Mouse (Mus musculus) embryo, embryonic 10.5 days (tissue): ENCODE results near the gene Cdk8.
A peak's percentile ranks its signal among the peaks of the same experiment; 100 is the strongest.

Experiments
- DNase-seq: peaks from one replicate; pipeline ENCODE4 v3.0.0-alpha.2; 2015; ENCODE audit warnings: low spot score

Gene Cdk8

DNA sequence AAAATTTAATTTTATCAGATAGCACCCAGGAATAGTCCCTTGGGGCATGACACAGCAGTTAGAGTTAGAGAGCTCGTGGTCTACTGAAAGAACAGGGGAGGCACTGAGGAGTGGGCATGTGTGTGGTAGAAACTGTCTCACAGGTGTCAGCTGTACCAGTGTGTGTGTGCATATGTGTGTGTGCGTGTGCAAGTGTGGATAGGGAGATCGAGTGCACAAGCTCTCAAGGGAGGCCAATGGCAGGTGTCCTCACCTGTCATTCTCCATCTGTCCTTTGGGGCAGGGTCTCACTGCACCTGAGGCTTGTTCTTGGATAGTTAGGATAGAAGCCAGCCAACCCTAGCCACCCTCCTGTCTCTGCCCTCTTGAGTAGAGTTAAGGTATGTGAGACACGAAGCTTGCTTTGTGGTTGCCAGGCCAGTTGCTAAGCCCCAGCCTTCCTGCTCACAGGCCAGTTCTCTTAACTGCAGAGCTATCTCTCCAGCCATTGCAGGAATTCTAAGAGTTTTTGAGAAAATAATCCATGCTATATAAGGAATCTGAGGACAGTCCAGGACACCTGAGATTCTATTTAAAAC lies 50.3 kb downstream of the Cdk8 start:
- no peak for DNase-seq

- no peak for DNase-seq
Measured at GRCm38 (mm10) chr5:146281884-146282579, 51.0 kb downstream of the Cdk8 start.

DNA sequence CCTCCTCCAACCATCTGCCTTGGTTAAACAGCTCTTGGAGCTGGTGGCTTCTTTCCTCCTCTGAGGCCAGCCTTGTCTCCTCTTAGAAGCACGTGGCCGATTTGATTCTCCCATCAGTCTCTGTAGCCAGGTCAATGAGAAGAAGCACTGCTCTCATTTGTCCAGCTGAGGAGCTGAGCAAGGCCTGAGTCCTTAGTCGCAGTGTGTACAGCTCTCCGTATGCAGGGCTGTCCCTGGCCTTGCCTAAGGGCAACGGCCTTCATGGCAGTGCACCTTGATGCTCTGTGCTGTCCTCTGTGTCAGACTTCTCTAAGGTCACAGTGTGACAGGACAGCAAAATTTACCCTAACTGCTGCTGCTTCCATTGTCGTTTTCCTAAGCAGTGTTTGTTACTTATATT lies 52.9 kb downstream of the Cdk8 start:
- DNase-seq = no peak

- DNase-seq = no peak
Measured at GRCm38 (mm10) chr5:146287416-146287815, 56.4 kb downstream of the Cdk8 start.

DNA sequence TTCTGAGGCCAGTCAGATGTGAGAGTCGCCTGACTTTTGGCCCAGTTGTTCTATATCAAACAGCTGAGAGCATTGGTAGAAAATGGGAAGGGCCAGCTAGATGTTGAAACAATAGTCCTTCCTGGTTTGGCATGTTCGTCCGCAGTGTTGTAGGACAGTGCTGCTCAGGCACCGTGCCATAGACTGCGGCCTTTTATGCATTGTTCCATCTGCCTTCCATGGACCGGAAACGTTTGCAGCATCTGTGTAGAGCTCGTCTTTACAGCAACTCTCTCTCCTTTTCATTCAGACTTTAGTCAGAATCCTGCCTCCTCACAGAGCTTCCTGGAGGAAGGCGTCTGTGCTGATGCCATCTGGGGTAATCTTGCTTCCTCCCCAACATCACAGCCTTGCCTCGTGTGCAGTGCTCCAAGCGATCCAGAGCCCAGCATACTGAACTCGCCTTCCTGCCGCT lies 57.0 kb downstream of the Cdk8 start:
- DNase-seq = no peak

DNA sequence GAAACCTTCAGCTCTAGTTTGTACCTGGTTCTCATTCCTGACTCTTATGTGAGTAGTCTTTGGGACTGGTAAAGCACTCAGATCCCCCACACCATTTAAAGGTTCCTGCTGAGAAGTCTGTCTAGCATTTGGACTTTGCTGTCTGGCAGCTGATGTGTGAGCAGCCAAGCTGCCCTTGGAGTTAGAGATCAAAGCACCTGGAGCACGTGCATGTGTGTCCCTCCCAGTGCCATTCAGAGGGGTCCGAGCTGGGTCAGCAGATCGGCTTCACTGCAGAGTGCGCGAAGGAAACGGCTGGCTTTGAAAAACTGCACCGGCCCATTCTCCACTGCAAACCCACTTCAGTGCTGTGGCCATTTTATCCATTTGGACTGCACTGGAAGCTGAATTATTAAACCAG lies 58.9 kb downstream of the Cdk8 start:
- DNase-seq = no peak

DNA sequence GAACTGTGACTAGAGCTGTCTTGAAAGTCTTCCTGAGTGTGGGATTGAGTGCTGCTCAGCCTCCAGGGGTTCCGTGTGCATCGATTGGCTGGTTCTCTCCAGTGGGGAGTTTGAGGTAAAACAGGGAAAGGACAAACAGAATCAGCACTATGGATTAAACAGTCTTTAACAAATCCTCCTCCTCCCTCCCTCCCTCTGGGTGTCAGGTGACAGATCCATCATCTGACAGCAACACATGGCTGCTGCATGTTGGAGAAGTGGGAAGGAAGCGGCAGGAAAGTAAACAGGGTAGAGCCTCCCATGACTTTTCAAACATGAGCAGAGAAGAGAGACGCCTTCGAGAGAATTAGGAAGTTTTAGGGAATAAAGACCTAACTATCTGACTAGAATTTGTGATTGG lies 59.4 kb downstream of the Cdk8 start:
- peak; percentile 38 for DNase-seq

- no peak for DNase-seq
Measured at GRCm38 (mm10) chr5:146291560-146291959, 60.5 kb downstream of the Cdk8 start.

GRCm38 (mm10) chr5:146292896-146293680 lies 62.1 kb downstream of the Cdk8 start:
- DNase-seq = no peak

- no peak for DNase-seq
Measured at GRCm38 (mm10) chr5:146293919-146294700, 63.1 kb downstream of the Cdk8 start.

DNA sequence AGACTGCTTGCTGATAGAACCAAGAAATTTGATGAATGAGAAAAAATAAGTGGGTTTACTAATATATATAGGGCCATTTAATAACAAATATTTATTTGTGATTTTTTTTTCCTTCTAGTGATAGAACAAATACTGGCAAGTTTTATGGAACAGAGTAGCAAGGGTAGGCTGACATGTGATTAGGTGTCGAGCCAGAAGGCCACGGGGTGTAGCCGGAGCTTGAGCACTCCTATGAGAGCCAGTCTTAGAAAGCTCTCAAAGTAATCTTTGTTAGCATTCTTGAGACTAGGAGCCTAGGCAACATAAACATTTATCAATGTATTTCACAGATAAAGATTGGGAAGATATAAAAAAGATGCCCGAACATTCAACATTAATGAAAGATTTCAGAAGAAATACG lies 63.8 kb downstream of the Cdk8 start:
- no peak for DNase-seq

DNA sequence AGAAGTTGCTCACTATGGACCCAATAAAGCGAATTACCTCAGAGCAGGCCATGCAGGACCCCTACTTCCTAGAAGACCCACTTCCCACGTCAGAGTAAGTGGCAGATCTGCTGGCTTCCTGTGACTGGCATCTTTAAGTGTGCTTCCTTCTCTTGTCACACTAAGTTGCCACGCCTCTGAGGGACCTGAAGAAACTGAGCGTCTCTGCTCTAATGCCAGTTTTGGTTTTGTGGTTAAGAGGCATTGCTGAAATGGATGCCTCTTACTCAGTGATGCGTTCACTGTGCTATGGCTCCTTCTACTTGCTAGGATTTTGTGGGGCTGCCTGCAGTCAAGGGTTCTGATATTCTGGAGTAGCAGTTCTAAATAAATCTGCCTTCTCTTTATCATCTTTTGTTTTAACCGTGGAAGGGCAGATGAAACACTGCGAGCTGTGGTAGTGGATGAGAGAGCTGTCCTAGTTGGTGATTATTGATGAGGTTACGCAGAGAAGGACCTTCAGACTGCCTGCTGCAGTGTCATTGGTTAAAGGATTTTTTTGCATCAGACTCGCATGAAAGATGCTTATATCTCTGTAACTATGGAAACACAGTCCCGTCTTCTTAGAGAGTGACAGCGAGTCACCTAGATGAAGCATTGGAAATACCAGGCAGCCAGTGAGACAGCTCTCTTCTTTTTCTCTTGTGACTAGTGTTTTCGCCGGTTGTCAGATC lies 67.9 kb downstream of the Cdk8 start:
- no peak for DNase-seq

GRCm38 (mm10) chr5:146299520-146299870 lies 68.5 kb downstream of the Cdk8 start:
- DNase-seq = no peak

DNA sequence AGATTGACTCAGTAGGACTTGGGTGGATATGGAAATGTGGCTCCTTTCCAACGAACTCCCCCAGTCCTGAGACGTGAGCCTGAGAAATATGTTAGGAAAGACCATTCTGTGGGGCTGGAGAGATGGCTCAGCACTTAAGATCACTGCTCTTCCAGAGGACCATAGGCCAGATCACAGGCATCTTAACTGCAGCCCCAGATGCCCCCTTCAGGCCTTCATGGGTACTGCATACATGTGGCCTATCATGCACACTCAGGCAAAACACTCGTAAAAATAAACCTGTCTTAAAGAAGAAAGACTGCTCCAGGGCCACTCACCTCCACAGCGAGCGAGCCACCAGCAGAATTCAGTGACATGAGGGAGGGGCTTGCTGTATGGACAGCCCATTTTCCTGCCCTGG lies 72.4 kb downstream of the Cdk8 start:
- DNase-seq = peak; percentile 69

GRCm38 (mm10) chr5:146307046-146307743 lies 76.2 kb downstream of the Cdk8 start:
- no peak for DNase-seq

DNA sequence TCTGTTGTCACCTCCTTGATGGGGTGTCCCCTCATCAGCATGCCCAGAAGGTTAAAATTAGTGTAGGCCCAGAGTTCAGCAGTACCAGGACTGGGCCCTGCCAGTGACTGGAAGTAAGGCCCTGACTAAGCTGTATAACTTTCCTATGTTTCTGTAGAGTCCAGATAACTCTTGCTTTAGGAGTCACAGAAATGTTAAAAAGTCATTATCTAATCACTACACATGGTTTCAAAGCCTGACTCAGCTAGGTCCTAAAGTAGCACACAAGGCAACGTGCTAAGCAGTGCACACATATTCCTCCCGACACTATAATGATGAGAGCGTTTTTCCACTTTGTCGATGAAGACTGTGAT lies 76.7 kb downstream of the Cdk8 start:
- no peak for DNase-seq

- no peak for DNase-seq
Measured at GRCm38 (mm10) chr5:146314538-146314937, 83.5 kb downstream of the Cdk8 start.

DNA sequence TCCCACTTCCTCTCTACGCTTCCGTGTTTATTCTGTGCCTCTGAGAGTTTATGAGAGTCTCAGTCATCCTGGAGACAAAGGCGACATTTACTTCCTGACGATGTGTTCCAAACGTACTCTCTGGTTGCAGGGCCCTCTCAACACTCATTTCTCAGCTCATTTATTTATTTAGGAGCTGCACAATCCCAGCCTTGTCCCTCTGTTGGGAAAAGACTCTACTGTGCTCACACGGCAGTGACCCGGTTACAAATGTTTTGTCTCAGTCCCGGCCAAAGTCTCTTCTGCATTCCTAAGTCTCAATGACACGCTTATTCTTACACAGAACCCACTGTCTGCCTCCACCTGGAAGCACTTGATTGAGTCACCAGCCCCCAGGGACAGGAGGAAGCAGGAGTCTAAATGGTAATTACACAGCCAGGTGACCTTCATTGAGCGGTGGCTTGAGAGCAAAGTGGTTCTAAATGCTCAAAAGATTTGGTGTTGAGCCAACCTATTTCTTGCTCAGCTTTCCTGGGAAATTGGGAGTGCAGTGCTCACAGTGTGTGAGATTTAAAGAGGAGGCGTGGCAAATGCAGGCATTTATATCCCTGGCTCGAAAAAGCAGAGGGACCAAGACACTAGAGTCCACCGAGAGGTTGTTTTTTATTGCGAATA lies 84.4 kb downstream of the Cdk8 start:
- DNase-seq = peak; percentile 56

DNA sequence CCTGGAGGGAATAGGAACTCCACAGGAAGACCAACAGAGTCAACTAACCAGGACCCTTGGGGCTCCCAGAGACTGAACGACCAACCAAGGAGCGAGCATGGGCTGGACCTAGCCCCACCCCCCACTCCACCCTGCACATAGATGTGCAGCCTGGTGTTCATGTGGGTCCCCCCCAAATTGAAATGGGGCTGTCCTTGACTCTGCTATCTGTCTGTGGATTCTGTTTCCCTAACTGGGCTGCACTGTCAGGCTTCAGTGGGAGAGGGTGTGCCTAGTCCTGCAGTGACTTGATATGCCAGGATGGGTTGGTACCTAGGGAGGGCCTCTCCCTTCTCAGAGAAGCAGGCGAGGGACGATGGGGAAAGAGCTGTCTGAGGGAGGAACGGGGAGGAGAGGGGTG lies 85.3 kb downstream of the Cdk8 start:
- DNase-seq = no peak

- DNase-seq = peak; percentile 12
Measured at GRCm38 (mm10) chr5:146318051-146318450, 87.0 kb downstream of the Cdk8 start.

GRCm38 (mm10) chr5:146318461-146318860 lies 87.4 kb downstream of the Cdk8 start:
- DNase-seq = no peak
